Mouse (Mus musculus) cerebellum, adult 2 months (tissue): Measurements from ENCODE around the gene Nat14.

ENCODE experiments used
- CTCF ChIP-seq: fragments of 200-500 bp; IDR thresholded peaks from 2 replicates; pipeline ENCODE4 v1.5.1; 2011; ENCODE audit warnings: low read depth, mild to moderate bottlenecking, control low read depth, low read length, moderate library complexity, borderline replicate concordance; ENCODE audit not compliant: insufficient read depth
- POLR2A ChIP-seq: fragments of 200-500 bp; IDR thresholded peaks from 2 replicates; pipeline ENCODE4 v1.6.1; 2011; ENCODE audit warnings: low read length, control low read depth, borderline replicate concordance; ENCODE audit not compliant: insufficient read depth

DNA sequence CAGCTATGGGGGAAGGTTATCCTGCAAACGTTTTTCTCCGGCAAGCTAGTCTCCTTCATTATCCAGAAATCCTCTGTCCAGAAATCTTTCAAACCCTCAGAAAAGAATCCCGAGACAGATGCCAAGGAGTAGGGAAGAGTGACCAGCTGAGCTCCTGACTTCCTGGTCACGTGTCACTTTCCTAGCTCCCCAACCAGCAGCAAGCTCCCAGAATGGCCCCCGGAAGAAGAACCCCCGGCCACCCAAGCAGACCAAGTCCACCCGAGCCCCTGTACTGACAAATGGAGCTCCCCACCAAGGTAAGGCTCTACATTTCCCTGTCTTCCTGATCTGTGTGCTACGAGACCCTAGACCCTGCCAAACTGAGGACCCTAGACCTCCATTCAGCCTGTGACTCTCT lies 5.9 kb downstream of the Nat14 start:
- TF ChIP-seq CTCF (no peak), POLR2A (no peak)
